Mouse (Mus musculus) lung, embryonic 15.5 days (tissue): ENCODE data around the gene Fam3b. TPM values are rescaled to one million over a fixed set of nuclear protein-coding genes. Genes with fewer than 3 reads are reported as not detected.

Experiments
- ATAC-seq: fragments of 200-750 bp; cut with Nextera tagmentation; 2 replicates; pipeline ENCODE4 v1.8.0; 2017; ENCODE audit warnings: moderate number of reproducible peaks, borderline replicate concordance; ENCODE audit not compliant: low FRiP score, low TSS enrichment; ENCODE audit errors: extremely low read depth
- H3K27ac ChIP-seq: fragments of 300-500 bp; sonication (generic); 2 replicates; pipeline ENCODE4 v1.5.1; 2015; ENCODE audit warnings: moderate library complexity, mild to moderate bottlenecking, inconsistent platforms
- H3K27me3 ChIP-seq: fragments of 300-500 bp; sonication (generic); 2 replicates; pipeline ENCODE4 v1.6.1; 2015; ENCODE audit warnings: inconsistent platforms
- H3K36me3 ChIP-seq: fragments of 300-500 bp; sonication (generic); 2 replicates; pipeline ENCODE4 v1.6.1; 2015; ENCODE audit warnings: inconsistent platforms
- H3K4me1 ChIP-seq: fragments of 300-500 bp; sonication (generic); 2 replicates; pipeline ENCODE4 v1.6.1; 2015; ENCODE audit warnings: inconsistent platforms
- H3K4me2 ChIP-seq: fragments of 300-500 bp; sonication (generic); 2 replicates; pipeline ENCODE4 v1.6.1; 2015; ENCODE audit warnings: inconsistent platforms, mild to moderate bottlenecking, moderate library complexity
- H3K4me3 ChIP-seq: fragments of 300-500 bp; sonication (generic); 2 replicates; pipeline ENCODE4 v1.5.1; 2015; ENCODE audit warnings: mild to moderate bottlenecking, inconsistent platforms
- H3K9ac ChIP-seq: fragments of 300-500 bp; sonication (generic); 2 replicates; pipeline ENCODE4 v1.6.1; 2015; ENCODE audit warnings: inconsistent platforms
- H3K9me3 ChIP-seq: fragments of 300-500 bp; sonication (generic); 2 replicates; pipeline ENCODE4 v1.6.1; 2016; ENCODE audit warnings: inconsistent platforms
- WGBS: fragments of 180-500 bp; shearing (Covaris S2); methylation state at CpG from one replicate; pipeline ENCODE4 v1.1.7; 2015; 5-methylcytosine and 5-hydroxymethylcytosine counted together
- polyA plus RNA-seq: library from polyadenylated mRNA; unstranded; fragments of >200 nt; fragmentation: Nextera tagmentation; extraction: Ambion mirVana; gene quantifications from 2 replicates; pipeline ENCODE4 v1.2.1, GENCODE M21; 2015

Gene Fam3b
- polyA plus RNA-seq, 1 experiment from 2014 or later: not detected

DNA sequence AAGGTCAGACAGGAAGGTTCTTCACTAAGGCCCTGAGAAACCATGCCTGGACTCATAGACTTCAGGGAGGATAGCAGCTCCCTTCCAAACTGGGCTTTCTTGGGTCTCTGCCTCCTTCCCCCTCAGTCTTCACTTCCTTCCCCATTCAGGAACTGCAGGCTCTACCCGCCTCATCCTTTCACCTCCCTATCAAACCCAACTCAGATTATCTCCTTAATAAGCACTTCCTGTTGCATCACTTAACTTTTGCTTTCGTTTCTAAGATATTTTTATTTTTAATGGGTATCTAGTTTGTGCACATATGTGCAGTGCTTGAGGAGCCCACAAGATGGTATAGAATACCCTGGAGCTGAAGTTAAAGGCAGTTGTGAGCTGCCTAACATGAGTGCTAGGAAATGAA is 36.0 kb downstream of the Fam3b start:
- Histone ChIP-seq H3K27ac (no peak overlapping the region), H3K27me3 (no peaks in the 10 kb centered on the region), H3K4me3 (no peak overlapping the region), H3K36me3 (no peaks in the 10 kb centered on the region), H3K4me2 (no peak overlapping the region), H3K9me3 (no peaks in the 10 kb centered on the region), H3K4me1 (no peaks in the 10 kb centered on the region), H3K9ac (no peak overlapping the region)
- 63% methylated on average over 2 of the region's 2 CpGs for WGBS
- ATAC-seq: no peak

DNA sequence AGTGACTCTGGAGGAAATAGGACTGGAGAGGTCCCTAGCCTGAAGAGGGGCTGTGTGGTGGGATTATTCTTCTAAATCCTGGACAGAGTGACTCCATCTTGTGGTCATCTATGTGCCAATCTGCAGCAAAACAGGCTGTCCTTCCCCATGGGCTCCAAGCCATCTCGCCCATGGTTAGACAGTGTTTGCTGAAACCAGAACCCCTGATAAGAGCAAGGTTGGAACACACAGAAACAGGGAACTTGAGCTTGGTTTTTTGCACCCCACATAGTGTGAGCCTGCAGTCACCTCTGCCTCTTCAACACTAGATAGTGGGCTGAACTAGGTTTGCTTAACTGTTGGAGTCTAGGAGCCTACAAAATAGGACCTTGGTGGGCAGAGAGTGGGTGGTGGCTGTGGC is 38.1 kb downstream of the Fam3b start:
- no peak overlapping the region for H3K27ac ChIP-seq
- H3K4me1 ChIP-seq: no peaks in the 10 kb centered on the region
- ATAC-seq: no peak
- H3K36me3 ChIP-seq: no peaks in the 10 kb centered on the region
- no peak overlapping the region for H3K4me2 ChIP-seq
- H3K9ac ChIP-seq: no peak overlapping the region
- H3K9me3 ChIP-seq: no peaks in the 10 kb centered on the region
- no peak overlapping the region for H3K4me3 ChIP-seq
- no peaks in the 10 kb centered on the region for H3K27me3 ChIP-seq
- 73% methylated on average over 1 of the region's 1 CpGs for WGBS

GRCm38 (mm10) chr16:97475581-97475980 is 39.0 kb downstream of the Fam3b start:
- no peaks in the 10 kb centered on the region for H3K27me3 ChIP-seq
- ATAC-seq: no peak
- 70% methylated on average over 3 of the region's 3 CpGs for WGBS
- H3K36me3 ChIP-seq: no peaks in the 10 kb centered on the region
- H3K4me2 ChIP-seq: no peak overlapping the region
- no peak overlapping the region for H3K27ac ChIP-seq
- H3K4me3 ChIP-seq: no peak overlapping the region
- no peak overlapping the region for H3K9ac ChIP-seq
- H3K9me3 ChIP-seq: no peaks in the 10 kb centered on the region
- no peaks in the 10 kb centered on the region for H3K4me1 ChIP-seq

DNA sequence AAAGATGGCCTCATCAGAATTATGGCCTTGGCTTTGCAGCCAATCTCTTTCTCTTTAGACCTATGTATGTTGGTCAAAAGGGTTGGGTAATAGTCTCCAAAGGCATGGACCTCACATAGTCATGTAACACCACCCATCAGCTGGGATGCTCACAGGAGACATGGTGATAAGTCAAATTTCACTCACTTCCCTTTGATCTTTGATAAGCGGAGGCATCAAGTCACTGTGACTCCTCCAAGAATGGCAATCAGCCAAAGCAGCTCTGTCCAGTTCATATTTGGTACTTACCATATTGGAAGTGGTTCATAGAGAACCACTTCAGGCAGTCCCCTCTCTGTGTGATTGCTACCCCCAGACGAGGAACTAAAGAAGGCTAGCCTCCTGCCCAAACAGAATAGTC is 39.9 kb downstream of the Fam3b start:
- no peak for ATAC-seq
- Histone ChIP-seq H3K4me2 (no peak overlapping the region), H3K27me3 (no peaks in the 10 kb centered on the region), H3K4me3 (no peak overlapping the region), H3K9ac (no peak overlapping the region), H3K4me1 (no peaks in the 10 kb centered on the region), H3K9me3 (no peaks in the 10 kb centered on the region), H3K27ac (no peak overlapping the region), H3K36me3 (no peaks in the 10 kb centered on the region)
- 51% methylated on average over 2 of the region's 2 CpGs for WGBS

GRCm38 (mm10) chr16:97467993-97468791 is 46.4 kb downstream of the Fam3b start:
- WGBS: 77% methylated on average over 4 of the region's 4 CpGs
- H3K4me3 ChIP-seq: no peak overlapping the region
- H3K36me3 ChIP-seq: no peaks in the 10 kb centered on the region
- H3K27ac ChIP-seq: no peak overlapping the region
- H3K9me3 ChIP-seq: no peaks in the 10 kb centered on the region
- no peak overlapping the region for H3K9ac ChIP-seq
- no peaks in the 10 kb centered on the region for H3K27me3 ChIP-seq
- no peak overlapping the region for H3K4me2 ChIP-seq
- H3K4me1 ChIP-seq: no peaks in the 10 kb centered on the region
- no peak for ATAC-seq

GRCm38 (mm10) chr16:97467472-97467871 is 47.1 kb downstream of the Fam3b start:
- H3K4me1 ChIP-seq: 0 out of 2 replicates have a peak, but pooled peaks cover 3% of the 10 kb centered on the region
- ATAC-seq: no peak
- H3K27me3 ChIP-seq: no peaks in the 10 kb centered on the region
- 33% methylated on average over 3 of the region's 3 CpGs for WGBS
- H3K36me3 ChIP-seq: no peaks in the 10 kb centered on the region
- H3K4me3 ChIP-seq: no peak overlapping the region
- no peaks in the 10 kb centered on the region for H3K9me3 ChIP-seq
- no peak overlapping the region for H3K9ac ChIP-seq
- H3K4me2 ChIP-seq: no peak overlapping the region
- no peak overlapping the region for H3K27ac ChIP-seq

GRCm38 (mm10) chr16:97466182-97466957 is 48.2 kb downstream of the Fam3b start:
- ATAC-seq: no peak
- no peaks in the 10 kb centered on the region for H3K27me3 ChIP-seq
- H3K4me2 ChIP-seq: no peak overlapping the region

DNA sequence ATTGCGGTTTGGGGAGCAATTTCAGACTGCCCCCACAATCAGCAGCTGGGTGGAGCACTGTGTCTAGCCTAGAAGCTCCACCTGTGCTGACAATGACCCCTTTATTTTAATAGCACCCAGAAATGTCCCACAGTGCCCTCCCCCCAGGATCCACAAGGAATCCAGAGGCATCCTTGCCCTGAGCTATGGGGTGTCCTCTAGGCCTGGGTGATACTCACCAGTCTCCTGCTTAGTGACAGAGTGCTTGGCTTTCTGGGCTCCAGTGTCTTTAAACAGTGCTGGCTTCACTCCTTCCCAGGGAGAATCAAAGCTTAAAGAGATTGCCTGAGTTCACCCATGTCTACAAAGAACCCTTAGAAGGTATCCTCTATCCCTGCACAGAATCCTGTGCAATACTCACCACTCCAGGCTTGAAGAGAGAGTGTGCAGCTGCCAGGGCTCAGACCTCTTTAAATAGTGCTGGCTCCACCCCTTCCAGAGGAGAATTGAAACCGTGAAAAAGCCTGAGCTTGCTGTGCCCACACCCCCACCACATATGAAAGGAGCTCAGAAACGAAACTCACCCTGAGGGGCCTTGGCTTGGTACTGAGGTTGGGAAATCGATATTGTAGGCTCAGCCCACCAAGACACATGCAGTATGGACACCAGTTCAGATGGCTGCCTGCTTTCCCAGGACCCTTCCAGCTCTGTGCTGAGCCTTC is 52.0 kb downstream of the Fam3b start, which contains the start of gene Mx1:
Gene Mx1, minus strand, starts transcription at position 427 of the 701 bp plus-strand sequence.
- no peak within 1 kb of the TSS for H3K9ac ChIP-seq
- H3K4me3 ChIP-seq: no peak within 1 kb of the TSS
- H3K36me3 ChIP-seq: no peaks in the 10 kb centered on the region
- WGBS: 25% methylated on average over 4 of the region's 4 CpGs
- ATAC-seq: peak; percentile 66; the same call in 1 of the 2 replicates
- no peaks in the 10 kb centered on the region for H3K9me3 ChIP-seq
- H3K4me2 ChIP-seq: no peak within 1 kb of the TSS
- H3K4me1 ChIP-seq: 0 out of 2 replicates have a peak, but pooled peaks cover 3% of the 10 kb centered on the region
- H3K27ac ChIP-seq: no peak within 1 kb of the TSS; the same call in 1 of the 2 replicates
- H3K27me3 ChIP-seq: no peaks in the 10 kb centered on the region

More at GRCm38 (mm10) chr16:97466182-97466957, 48.2 kb downstream of the Fam3b start:
- Histone ChIP-seq H3K4me3 (no peak overlapping the region), H3K9ac (no peak overlapping the region), H3K4me1 (0 out of 2 replicates have a peak, but pooled peaks cover 3% of the 10 kb centered on the region), H3K36me3 (no peaks in the 10 kb centered on the region), H3K9me3 (no peaks in the 10 kb centered on the region), H3K27ac (no peak overlapping the region)
- 34% methylated on average over 4 of the region's 4 CpGs for WGBS

GRCm38 (mm10) chr16:97461271-97461670 is 53.3 kb downstream of the Fam3b start:
- no peak for ATAC-seq
- Histone ChIP-seq H3K27ac (no peak overlapping the region), H3K9ac (no peak overlapping the region), H3K4me3 (no peak overlapping the region), H3K27me3 (no peaks in the 10 kb centered on the region), H3K36me3 (no peaks in the 10 kb centered on the region), H3K4me1 (0 out of 2 replicates have a peak, but pooled peaks cover 3% of the 10 kb centered on the region), H3K4me2 (no peak overlapping the region), H3K9me3 (no peaks in the 10 kb centered on the region)
- whole genome bisulfite sequencing: 54% methylated on average over 2 of the region's 2 CpGs

DNA sequence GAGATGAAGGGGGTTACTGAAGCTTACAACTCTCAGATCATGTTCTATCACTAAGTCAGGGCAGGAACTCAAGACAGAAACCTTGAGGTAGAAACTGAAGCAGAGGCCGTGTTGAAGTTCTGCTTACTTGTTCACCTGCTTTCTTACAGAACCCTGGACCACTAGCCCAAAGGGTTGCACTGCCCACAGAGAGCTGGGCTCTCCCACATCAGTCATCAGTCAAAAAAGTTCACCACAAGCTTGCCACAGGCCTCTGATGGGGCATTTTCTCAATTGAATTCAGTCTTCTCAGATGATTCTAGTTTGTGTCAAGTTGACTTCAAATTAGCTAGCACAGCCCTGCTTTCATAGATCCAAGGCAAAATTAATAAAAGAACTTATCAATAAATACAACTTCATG is 54.8 kb downstream of the Fam3b start:
- no peaks in the 10 kb centered on the region for H3K9me3 ChIP-seq
- no peak overlapping the region for H3K27ac ChIP-seq
- no peak for ATAC-seq
- H3K9ac ChIP-seq: no peak overlapping the region
- H3K4me1 ChIP-seq: 0 out of 2 replicates have a peak, but pooled peaks cover 3% of the 10 kb centered on the region
- H3K4me3 ChIP-seq: no peak overlapping the region
- H3K27me3 ChIP-seq: no peaks in the 10 kb centered on the region
- no peak overlapping the region for H3K4me2 ChIP-seq
- 75% methylated on average over 1 of the region's 1 CpGs for WGBS
- H3K36me3 ChIP-seq: no peaks in the 10 kb centered on the region

DNA sequence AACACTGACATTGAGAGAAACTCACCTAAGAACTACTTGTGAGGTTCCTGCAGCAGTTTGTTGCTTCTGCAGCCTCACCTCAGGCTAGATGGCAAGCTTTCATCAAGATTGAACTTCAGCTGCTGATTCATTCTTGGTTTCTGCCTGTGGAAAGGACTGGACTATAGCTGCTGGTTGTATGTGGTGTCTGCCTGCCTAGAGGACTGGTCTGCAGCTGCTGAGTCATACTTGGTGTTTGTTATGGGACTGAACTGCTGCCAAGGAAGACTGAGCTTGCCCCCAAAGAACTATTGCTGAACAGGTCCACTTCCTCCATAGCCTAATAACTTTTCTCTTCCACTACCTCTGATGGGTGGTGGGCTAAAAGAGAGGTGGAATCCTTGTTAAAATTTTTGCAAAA is 67.2 kb downstream of the Fam3b start:
- Histone ChIP-seq H3K4me3 (no peak overlapping the region), H3K27me3 (no peaks in the 10 kb centered on the region), H3K36me3 (no peaks in the 10 kb centered on the region), H3K4me2 (no peak overlapping the region), H3K9ac (no peak overlapping the region), H3K27ac (no peak overlapping the region), H3K9me3 (no peaks in the 10 kb centered on the region), H3K4me1 (no peaks in the 10 kb centered on the region)
- ATAC-seq: no peak
